Mouse (Mus musculus) c-Kit-negative CD71-positive TER-119-positive erythroid progenitor cells, embryonic 14.5 days (primary cell): ENCODE measurements around the gene Alpl.

Experiments used
- DNase-seq: peaks from one replicate; pipeline ENCODE4 v3.0.0-alpha.2; 2013; ENCODE audit warnings: low read depth, low spot score

Gene Alpl

DNA sequence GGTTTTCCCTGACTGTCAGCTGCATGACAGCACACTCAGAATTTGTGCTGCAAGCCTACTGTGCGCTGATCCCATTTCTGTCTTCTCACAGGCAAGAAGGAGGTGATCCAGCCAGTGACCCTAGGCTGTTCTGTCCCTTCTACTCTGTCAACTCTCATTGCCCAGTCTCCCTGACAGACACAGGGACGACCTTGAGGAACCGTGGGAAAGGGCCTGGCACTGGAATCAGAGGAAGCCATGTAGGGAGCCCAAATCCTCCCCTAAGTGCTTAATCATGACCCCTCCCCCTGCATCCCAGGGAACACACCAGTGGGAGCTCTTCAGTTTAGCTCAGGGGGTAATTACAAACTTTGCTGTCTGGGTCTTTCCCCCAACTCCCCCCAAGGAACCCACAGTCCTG lies 58.4 kb downstream of the Alpl start:
- no peak for DNase-seq

DNA sequence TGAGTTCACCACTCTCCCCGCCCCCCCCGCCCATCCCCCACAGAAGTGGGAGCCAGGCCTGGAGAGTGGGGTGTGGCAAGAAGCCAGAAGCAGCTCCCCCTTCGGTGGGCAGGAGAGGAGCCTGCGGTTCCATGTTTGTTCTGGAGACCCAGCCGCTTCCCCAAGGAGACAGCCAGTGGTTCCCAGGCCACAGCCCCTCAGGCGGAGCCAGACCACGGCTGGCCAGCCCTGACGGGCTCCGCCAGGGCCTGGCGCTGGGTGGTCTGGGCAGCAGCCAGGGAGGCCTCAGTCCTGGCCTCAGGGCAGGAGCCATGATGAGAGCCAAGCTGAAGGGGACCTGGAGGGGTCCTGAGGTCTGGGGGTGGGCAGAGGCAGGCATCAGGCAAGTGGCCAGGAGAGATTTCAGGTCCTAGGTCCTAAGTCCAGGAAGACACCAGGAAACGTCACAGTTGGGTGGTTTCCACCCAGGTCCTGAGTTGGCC lies 59.9 kb downstream of the Alpl start:
- no peak for DNase-seq

DNA sequence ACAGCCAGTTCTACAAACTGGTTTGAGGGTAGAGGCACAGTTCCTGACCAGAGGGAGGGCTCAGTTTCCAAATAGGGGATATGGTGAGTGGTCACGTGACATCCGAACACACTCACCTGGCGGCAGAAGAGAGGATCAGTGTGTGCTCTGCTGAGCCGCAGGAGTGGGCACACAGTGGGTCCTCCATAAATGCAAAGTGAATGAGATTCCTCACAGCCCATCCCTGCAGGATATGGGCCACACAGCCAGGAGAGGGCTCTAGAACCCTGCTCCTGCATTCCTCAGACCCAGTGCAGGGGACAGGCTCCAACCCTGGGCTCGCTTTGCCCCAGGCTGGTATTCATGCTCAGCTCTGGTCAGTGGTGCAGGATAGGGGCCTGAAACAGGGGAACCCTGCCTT lies 62.7 kb downstream of the Alpl start:
- no peak for DNase-seq

DNA sequence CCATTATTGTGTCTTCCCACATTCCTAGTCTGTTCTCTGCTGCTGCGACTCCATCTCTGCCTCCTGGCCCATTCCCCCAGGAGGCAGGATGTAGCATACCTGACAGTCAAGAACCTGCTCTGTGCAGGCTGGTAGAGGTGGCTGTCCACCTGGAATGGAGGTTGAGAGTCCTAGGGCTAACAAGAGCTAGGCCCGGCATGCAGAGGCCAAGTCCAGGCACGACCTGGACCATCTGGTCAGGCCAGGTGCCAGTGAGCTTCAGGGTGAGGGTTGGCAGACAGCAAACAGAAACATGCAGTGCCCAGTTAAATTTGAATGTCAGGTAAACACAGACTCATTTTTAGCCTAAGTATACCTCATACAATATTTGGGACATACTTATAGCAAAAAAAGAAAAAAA lies 63.2 kb downstream of the Alpl start:
- DNase-seq: no peak

DNA sequence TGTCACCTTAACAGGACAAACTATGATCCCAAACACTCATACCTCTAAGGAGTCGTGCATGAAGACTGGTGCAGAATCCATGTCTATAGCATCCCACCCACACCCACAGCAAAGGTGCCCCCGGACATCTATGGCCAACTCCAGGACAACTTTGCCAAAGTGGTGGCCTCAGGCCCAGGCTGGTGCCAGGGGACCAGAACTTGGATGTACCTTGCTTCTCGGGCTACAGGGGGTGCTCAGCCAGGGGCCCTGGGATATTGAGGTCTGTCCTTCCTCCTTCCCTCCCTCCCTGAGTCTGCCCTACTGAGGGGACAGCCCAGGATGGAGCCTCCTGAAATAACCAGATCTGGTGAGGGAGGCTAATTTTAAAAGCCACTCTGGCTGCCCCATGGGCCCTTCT lies 63.8 kb downstream of the Alpl start:
- no peak for DNase-seq

DNA sequence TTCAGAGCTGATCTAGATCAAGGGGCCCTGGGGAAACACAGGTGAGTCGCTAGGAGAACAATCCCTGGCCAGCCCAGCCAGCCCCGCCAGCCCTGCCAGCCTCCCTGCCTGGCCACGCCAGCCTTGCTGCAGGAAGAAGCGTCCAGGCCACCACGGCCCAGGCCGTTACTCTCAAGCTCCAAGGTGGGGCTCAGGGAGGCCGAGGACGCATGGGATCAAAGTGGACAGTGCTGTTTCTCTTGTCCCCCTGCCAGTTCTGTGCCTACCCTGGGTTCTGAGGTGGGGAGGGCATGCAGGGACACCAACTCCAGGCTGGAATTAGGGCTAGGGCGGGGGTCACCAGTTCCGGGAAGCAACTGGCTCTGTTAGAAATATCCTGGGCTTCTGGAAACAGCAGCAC lies 64.3 kb downstream of the Alpl start:
- DNase-seq: no peak

DNA sequence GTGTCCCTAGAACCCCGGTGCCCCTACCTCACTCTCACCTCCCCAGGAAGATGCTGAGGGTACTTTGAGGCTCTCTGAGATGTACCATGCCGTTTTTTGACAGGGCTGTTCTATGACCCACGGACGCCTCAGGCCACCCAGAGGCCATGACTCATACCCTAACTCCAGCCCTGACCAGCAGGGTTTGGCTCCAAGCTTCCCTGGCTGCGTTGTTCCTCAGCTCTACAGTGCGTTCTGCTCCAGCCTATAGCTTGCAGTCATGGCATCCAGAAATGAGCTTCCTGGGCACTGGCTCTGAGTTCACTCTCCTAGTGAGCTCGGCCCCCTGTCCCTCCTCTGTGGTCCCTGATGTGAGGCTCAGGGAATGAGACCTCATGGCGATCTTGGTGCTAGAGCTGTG lies 65.4 kb downstream of the Alpl start:
- no peak for DNase-seq

DNA sequence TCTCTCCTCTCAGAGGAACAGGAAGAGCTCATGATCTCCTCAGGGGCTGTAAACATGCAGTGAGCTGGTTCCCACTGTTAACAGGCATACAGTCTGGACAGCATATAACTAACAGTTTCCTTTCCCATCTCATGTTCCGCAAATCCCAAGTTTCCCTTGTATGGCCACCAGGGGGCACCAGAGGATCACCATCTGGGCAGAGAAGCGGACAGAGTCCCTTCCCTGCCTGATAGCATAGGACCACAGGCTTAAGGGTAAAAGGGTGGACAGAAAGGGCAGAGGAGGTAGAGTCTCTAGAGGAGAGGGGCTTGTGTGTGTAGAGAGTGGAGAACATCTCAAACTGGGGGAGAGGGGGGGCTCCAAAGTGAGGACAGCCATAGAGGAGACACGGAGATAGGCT lies 66.0 kb downstream of the Alpl start:
- peak; percentile 76 for DNase-seq

DNA sequence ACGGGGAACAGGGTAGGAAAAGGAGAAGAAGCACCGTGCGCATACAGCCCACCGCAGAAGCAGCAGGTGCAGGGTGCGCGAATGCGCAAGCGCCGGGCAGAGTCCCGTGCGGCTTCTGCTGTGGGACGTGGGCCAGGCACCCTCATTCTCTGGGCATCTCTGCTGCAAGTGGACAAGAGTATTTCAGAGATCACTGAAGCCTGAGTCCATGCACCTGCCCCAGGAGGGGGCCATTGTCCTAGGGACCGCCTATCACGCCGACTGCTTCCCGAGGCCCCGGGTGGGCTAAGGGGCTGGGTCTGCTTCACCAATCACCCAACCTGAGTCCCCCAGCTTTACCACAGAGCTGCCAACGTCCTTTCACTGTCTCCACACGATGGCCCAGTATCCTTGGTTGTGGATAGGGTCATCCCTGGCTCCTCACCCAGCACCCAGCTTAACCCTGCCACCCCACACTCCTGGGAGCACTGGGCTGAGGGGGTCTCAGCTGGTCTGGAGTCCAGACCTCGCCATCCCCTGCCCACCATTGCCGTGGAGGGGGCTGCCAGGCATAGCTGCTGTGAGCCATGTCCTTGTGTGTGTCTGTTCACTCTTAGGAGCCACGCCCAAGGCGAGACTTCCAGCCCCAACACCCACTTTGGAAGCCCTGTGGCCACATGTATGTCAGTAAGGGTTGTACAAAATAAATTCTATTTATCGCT lies 66.9 kb downstream of the Alpl start:
- DNase-seq: no peak

DNA sequence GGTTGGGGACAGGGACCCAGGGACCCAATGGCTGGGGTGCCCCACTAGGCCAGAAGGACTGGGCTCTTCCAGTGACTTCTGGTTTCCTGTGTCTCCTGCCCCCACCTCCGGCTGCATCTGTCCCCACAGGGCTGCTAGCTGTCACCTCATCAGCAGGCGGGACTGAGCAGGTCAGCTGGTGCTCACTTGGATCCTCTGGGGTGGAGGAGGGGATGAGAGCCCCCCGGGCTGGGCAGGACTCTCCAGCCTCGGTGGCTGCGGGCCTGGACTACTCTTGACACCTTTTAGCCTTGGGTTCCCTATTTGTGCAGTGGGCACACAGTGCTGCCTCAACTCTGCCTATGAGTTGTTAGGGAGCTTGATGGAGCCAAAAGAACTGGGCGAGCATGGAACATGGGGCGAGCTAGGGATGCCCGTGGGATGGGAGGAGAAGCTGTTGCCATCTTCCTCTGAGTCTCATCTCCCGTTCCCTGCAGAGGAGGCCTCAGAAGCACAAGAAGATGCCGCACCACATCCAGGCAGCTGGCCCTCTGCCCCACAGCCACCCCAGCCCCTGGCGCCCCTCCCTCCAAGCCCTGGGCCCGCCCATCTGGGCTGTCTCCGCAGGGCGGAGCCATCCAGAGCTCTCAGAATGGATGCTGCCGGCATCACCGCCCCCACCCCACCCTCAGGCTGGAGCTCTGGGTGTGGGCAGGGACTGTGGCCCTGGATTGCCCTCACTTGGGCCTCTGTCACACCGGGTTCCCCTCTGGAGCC lies 67.6 kb downstream of the Alpl start:
- DNase-seq: no peak

DNA sequence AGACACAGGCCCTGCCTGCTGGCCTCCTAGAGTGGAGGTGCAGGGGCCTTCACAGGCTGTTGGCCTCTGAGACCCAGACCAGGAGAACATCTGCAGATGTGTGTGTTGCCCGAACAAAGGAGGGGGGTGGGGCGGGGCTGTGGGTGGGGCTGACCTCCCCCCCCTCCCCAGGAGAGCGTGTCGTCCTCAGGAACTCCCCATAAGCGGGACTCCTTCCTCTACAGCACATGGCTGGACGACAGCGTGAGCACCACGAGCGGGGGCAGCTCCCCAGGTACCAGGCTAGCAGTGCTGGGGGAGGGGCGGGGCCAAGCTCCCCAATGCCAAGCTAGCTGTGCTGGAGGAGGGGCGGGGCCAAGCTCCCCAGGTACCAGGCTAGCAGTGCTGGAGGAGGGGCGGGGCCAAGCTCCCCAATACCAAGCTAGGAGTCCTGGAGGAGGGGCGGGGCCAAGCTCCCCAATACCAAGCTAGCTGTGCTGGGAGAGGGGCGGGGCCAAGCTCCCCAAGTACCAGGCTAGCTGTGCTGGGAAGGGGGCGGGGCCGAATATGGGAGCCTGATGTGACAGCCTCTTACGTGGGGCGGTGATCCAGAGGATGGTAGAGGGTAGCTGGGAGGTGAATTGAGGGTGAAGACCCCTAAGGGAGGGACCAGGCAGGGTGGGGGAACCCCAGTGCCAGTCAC lies 68.5 kb downstream of the Alpl start:
- peak; percentile 64 for DNase-seq

DNA sequence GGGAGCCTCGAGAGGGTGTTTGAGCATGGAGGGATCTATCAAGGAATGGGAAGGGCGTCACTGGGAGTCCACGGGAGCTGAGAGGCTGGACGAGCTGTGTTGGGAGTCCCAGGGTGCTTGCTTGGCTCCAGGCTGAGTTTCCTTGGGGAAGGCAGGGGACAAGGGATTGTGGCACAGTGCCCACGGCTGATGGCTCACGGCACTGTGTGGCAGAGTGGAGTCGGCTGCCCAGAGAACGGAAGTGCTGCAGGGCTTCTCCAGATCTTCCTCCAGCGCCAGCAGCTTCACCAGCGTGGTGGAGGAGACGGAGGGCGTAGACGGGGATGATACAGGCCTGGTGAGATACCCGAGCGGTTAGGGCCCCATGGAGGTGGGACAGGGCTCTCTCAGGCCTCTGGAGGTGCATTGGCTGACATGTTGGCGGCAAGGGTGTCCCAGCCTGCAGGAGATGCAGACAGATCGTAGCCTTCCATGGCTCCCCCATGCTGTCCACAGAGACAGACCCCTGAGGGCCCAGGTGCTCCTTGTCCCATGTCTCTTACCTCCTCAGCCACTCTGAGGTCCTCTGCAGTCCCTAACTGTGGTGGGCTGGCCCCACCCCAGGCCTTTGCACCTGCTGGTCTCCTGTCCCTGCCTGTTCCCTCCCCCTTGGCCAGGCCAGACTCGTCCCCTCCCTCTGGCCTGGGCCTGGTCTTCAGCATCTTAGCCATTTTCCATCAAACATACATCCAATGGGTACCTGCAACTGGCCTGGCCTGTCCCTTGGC lies 69.3 kb downstream of the Alpl start:
- no peak for DNase-seq

DNA sequence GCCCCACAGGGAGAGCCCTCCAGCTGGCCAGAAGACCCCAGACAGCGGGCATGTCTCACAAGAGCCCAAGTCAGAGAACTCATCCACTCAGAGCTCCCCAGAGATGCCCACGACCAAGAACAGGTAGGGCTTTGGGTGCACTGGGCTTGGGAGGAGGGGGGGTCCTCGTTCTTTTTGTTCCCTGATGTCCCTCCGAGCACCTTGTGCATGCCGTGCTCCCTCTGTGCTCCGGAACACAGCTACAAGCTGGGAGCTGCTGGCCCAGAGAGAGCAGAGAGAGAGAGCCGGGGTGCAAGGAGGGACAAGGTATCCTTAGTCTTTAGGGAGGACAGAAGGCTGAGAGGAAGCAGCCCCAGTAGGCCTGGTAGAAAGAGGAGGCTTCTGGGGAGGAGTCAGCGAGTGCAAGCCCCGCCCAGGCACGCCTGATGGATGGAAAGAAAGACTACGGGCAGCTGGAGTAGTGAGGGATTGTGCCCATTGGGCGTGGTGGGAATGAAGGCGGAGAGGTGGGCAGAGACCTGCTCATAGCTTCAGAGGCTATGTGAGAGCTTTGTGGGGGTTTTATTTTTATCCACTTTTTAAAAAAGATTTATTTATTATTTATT lies 70.5 kb downstream of the Alpl start:
- DNase-seq: no peak

DNA sequence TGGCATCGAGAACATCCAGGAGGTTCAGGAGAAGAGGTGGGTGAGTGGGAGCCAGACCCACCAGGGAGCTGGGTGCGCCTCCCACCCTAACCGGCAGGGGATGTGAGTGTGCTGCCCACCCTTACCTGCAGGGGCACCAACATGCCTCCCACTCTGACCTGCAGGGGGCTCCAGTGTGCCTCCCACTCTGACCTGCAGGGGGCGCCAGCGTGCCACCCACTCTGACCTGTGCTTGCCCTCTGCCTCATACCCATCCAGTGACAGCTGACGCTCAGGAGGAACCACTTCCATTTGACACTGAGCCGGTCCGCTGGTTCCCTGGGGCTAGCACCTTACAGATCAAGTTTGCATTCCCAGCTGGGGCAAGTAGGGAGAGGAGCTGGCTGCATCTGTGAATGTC lies 71.4 kb downstream of the Alpl start:
- no peak for DNase-seq

DNA sequence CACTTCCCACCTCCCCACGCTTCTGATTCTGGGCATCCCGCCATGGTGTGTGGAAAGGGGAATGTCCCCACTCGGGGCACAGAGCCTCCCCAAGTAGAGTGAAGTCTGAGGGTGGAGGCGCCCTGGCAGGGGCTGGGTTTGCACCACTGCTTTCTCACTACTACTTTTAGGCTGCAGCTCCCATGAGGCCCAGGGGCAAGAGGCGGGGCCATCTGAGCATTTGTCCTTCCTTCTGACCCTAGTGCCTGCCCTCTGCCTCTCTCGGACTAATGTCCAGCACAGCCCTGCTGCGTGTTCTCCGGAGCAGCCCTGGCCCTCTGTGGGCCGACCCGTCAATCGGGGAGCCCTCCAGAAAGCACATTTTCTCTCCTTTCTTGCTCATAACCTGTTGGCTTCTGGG lies 72.0 kb downstream of the Alpl start:
- DNase-seq: no peak

DNA sequence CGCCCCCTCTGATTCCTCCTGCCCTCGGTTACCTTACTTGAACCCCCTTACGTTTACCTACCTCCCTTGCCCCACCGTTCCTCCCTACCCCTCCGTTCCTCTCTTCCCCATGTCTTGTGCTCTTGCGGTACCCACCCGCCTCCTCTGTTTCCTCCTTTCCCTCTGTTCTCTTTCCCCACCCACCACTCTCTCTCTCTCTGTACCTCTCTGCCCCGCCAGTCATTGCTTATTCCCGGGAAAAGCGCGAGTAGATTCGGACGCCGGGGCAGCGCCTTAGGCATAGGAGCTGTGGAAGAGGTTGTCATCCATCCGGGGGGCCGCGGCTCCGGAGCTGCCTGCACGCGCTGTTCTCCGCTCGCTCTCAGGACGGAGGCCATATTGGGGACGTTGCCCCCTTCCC lies 72.7 kb downstream of the Alpl start:
- DNase-seq: no peak

DNA sequence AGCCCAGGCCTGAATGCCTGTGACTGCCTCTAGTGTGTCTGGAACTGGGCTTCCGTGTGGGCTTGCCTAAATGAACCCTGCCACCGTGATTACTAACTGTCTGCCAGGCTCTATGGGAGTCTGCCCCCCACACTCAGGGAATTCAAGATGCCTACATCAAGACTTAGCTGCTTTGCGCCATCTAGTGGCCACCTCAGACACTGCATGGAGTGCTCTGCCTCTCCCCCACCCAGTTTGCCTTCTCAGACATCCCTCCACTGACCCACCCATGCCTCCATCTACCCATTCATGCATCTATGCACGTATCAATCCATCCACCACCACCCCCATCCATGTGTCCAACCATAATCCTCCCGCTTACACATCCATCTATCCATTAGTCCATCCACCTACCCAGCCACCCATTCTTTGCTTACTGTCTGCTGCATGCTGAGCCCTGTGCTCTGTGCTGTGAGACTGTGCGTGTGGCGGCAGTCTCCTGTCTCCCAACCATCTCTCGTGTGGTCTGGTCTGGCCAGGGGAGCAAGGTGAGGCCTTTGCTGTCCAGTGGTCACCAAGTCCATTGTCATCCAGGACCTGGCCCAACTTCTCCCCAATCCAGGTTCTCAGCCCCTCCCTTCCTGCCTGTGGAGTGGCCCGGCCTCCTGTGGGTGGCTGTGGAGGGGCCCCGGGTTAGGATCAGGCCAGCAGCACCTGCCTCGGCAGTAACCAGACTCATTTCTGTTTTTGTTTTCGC lies 73.3 kb downstream of the Alpl start:
- DNase-seq: peak; percentile 49

DNA sequence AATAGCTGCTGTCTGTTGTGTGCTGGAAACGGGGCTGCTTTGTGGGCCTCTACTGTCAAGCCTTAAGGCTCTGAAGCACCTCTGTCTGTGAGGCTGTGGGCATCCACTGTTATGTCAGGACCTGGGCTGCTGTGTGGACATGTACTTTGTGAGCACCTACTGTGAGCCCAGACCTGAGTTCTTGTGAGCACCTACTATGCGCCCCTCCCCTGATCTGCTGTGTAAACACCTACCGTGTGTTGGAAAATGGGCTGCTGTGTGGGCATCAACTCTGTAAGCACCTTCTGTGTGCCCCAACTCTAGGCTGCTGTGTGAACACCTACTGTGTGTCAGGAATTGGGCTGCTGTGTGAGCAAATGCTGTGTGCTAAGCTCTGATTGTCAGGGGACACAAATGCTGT lies 74.0 kb downstream of the Alpl start:
- DNase-seq: no peak

DNA sequence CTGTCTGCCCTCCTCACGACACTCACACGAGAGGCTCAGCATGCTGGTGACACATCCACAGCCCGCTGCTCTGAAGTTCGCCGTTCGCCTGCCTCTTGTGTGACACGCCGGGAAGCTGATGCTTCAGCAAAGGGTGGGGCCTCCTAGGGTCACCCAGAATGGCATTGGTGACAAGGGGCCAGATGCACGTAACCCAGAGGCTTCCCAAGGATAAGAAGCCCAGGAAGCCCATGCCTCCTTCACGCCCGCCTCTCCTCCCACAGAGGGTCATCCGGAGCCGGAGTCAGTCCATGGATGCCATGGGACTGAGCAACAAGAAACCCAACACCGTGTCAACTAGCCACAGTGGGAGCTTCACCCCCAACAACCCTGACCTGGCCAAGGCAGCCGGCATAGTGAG lies 74.6 kb downstream of the Alpl start:
- no peak for DNase-seq

DNA sequence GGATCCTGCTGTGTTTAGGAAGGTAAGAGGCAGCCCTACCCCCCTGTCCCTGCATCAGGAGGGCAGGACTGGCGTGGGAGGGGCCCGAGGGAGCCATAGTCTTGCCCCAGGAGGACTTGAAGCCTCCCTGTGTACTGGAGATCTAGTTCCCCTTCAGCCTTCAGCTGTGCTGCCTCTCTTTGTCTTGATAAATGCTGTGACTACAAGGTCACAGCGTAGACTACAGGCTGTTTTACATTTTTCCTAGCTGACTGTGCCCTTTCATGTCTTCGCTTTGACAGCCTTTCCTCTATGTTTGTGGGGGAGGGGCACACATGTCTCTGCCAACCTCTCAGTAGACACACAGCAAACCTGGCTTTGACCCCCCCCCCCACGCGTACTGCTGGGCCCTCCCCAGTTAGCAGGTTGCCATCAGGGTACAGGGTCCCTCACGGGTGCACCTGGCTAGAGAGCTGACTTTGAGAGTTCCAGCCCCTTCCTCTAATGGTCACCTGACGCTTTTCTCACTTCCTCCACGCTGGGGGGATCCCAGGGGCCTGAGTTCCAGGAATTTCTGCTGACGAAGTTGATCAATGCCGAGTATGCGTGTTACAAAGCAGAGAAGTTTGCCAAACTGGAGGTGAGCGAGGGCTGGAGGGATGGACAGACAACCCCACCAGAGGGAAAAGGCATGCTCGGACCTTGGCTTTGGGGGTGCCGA lies 76.7 kb downstream of the Alpl start:
- no peak for DNase-seq
